Mouse (Mus musculus): ENCODE measurements around the gene Tanc2. TPM values are rescaled to one million over a fixed set of nuclear protein-coding genes. Genes with fewer than 3 reads are reported as not detected.

The Tanc2 gene
- 11.1 TPM for polyA plus RNA-seq (2017; shearing (Covaris generic))

GRCm38 (mm10) chr11:105589877-105590641, at the start of gene Tanc2:
Gene Tanc2, plus strand, starts transcription at chr11:105589986.

GRCm38 (mm10) chr11:105952911-105953386, 363.2 kb downstream of the Tanc2 start, which contains the start of gene Cyb561:
Gene Cyb561, minus strand, starts transcription at chr11:105953336.

GRCm38 (mm10) chr11:105967741-105968574, 378.2 kb downstream of the Tanc2 start, which contains the start of gene Ace:
Gene Ace, plus strand, starts transcription at chr11:105967945.

Other genes starting within 250 kb of the Tanc2 start
- gene March10, start 133.3 kb upstream of the Tanc2 start, polyA plus RNA-seq (2017; shearing (Covaris generic)), result not detected

Data from effector memory CD4-positive, alpha-beta T cell, adult 5 months (primary cell).